Mouse (Mus musculus) cerebellum, adult (tissue): Measurements from ENCODE around the gene Fblim1.

Source experiments
- ATAC-seq: cut with Nextera tagmentation; 2 replicates; pipeline ENCODE4 v1.9.2; 2017; ENCODE audit warnings: mild to moderate bottlenecking, moderate library complexity, mixed read lengths; ENCODE audit not compliant: insufficient number of reproducible peaks, low FRiP score, low TSS enrichment

Fblim1 gene

GRCm38 (mm10) chr4:141545071-141545742 lies 60.7 kb downstream of the Fblim1 start:
- ATAC-seq = peak; percentile 47

GRCm38 (mm10) chr4:141544536-141544935 lies 61.4 kb downstream of the Fblim1 start:
- no peak for ATAC-seq

GRCm38 (mm10) chr4:141543593-141543992 lies 62.3 kb downstream of the Fblim1 start:
- ATAC-seq = no peak

GRCm38 (mm10) chr4:141541851-141542250 lies 64.0 kb downstream of the Fblim1 start:
- ATAC-seq = no peak

GRCm38 (mm10) chr4:141540844-141541243 lies 65.1 kb downstream of the Fblim1 start:
- ATAC-seq = no peak

- no peak for ATAC-seq
Measured at GRCm38 (mm10) chr4:141539213-141539767, 66.6 kb downstream of the Fblim1 start.

- ATAC-seq = peak; percentile 78
Measured at GRCm38 (mm10) chr4:141538408-141539212, 67.3 kb downstream of the Fblim1 start, which contains the start of gene Spen. Gene Spen (minus strand): TSS chr4:141538597.

- peak; percentile 32 for ATAC-seq
Measured at GRCm38 (mm10) chr4:141537706-141538407, 68.0 kb downstream of the Fblim1 start.

- no peak for ATAC-seq
Measured at GRCm38 (mm10) chr4:141537226-141537610, 68.7 kb downstream of the Fblim1 start.

- 0 out of 2 replicates have a peak, but pooled peaks have one; percentile 5 for ATAC-seq
Measured at GRCm38 (mm10) chr4:141536291-141537225, 69.3 kb downstream of the Fblim1 start.

GRCm38 (mm10) chr4:141534947-141535680 lies 70.8 kb downstream of the Fblim1 start:
- ATAC-seq = no peak

- no peak for ATAC-seq
Measured at GRCm38 (mm10) chr4:141530979-141531378, 74.9 kb downstream of the Fblim1 start.

GRCm38 (mm10) chr4:141528938-141529337 lies 77.0 kb downstream of the Fblim1 start:
- ATAC-seq = no peak

- no peak for ATAC-seq
Measured at GRCm38 (mm10) chr4:141526936-141527650, 78.8 kb downstream of the Fblim1 start.
